Mouse (Mus musculus) adrenal gland, adult (tissue): ENCODE results near the gene Katnb1.

Experiments
- DNase-seq, 2 experiments: peaks; one replicate each; pipeline ENCODE4 v3.0.0; 2022 to 2023; ENCODE audit warnings: low spot score in 1 of 2; ENCODE audit not compliant: inconsistent age in 2 of 2

The Katnb1 gene

GRCm38 (mm10) chr8:95139051-95139365 lies 58.0 kb downstream of the Katnb1 start:
- no peak for DNase-seq

- peak in 1 of 2 experiments; percentile 69 for DNase-seq
Measured at GRCm38 (mm10) chr8:95140555-95140954, 59.6 kb downstream of the Katnb1 start.

- no peak for DNase-seq
Measured at GRCm38 (mm10) chr8:95141026-95141425, 60.0 kb downstream of the Katnb1 start.

GRCm38 (mm10) chr8:95141469-95142074 lies 60.6 kb downstream of the Katnb1 start:
- DNase-seq, result peak in 1 of 2 experiments; percentile 85

GRCm38 (mm10) chr8:95142075-95142831 lies 61.3 kb downstream of the Katnb1 start:
- peak; percentile 85 to 91 for DNase-seq

GRCm38 (mm10) chr8:95142985-95143804 lies 62.2 kb downstream of the Katnb1 start:
- DNase-seq, result peak in 1 of 2 experiments; percentile 76

GRCm38 (mm10) chr8:95143805-95144630 lies 63.0 kb downstream of the Katnb1 start:
- DNase-seq, result peak; percentile 17 to 79

GRCm38 (mm10) chr8:95144631-95145015 lies 63.6 kb downstream of the Katnb1 start:
- no peak for DNase-seq

GRCm38 (mm10) chr8:95146044-95146745 lies 65.2 kb downstream of the Katnb1 start:
- DNase-seq, result peak; percentile 74 to 77

GRCm38 (mm10) chr8:95146846-95147245 lies 65.9 kb downstream of the Katnb1 start:
- DNase-seq, result peak in 1 of 2 experiments; percentile 6

GRCm38 (mm10) chr8:95149426-95149825 lies 68.4 kb downstream of the Katnb1 start:
- no peak for DNase-seq

- peak in 1 of 2 experiments; percentile 76 for DNase-seq
Measured at GRCm38 (mm10) chr8:95150608-95151007, 69.6 kb downstream of the Katnb1 start.
